Mouse (Mus musculus) urinary bladder, postnatal 4 days (tissue): ENCODE results near the gene Hs3st4.

Source experiments
- DNase-seq, 2 experiments: peaks; one replicate each; pipeline ENCODE4 v3.0.0; 2021 to 2022; ENCODE audit warnings: low spot score in 2 of 2

The Hs3st4 gene

GRCm38 (mm10) chr7:124347218-124348017 lies 364.7 kb downstream of the Hs3st4 start:
- no peak for DNase-seq

- DNase-seq: no peak
These were observed 371.4 kb downstream of the Hs3st4 start for GRCm38 (mm10) chr7:124354035-124354434.

- DNase-seq: no peak
These were observed 375.4 kb downstream of the Hs3st4 start for GRCm38 (mm10) chr7:124358068-124358467.

- no peak for DNase-seq
These were observed 377.2 kb downstream of the Hs3st4 start for GRCm38 (mm10) chr7:124359836-124360235.

- no peak for DNase-seq
These were observed 389.6 kb downstream of the Hs3st4 start for GRCm38 (mm10) chr7:124372297-124372696.

GRCm38 (mm10) chr7:124372697-124373096 lies 390.0 kb downstream of the Hs3st4 start:
- no peak for DNase-seq

- no peak for DNase-seq
These were observed 400.8 kb downstream of the Hs3st4 start for GRCm38 (mm10) chr7:124383489-124383888.

- no peak for DNase-seq
These were observed 416.5 kb downstream of the Hs3st4 start for GRCm38 (mm10) chr7:124399184-124399583.

GRCm38 (mm10) chr7:124426951-124427350 lies 444.3 kb downstream of the Hs3st4 start:
- DNase-seq: no peak
